Comparison of ENCODE assay signal across 11 mouse cellular contexts in genomic region chr10:87016151-87016692, GRCm38 (mm10). TPM values are rescaled to one million over a fixed set of nuclear protein-coding genes. Genes with fewer than 3 reads are reported as not detected.
DNase-seq lines count a peak whose midpoint lies in the region; ATAC-seq and TF ChIP-seq lines count a peak whose summit lies in the region.
"Had no signal": no experiment of that assay in that cellular context is flagged by ENCODE, and none has a peak within 500 bp of the region (broad histone marks: within the 10 kb centered on the region; RNA-seq: fewer than 3 reads in every experiment).

No protein-coding gene starts in this region.

- no peak overlapping the region for H3K4me3 ChIP-seq in heart, embryonic 15.5 days
- H3K4me3 ChIP-seq in MEL (ENCODE audit: control insufficient read depth in 1 of 2, insufficient read depth in 1 of 2, low read depth in 2 of 2, low read length in 2 of 2), result peak overlapping the region; percentile 36 to 45; a peak in 3 of 4 replicates
- H3K4me3 ChIP-seq in forebrain, embryonic 14.5 days (ENCODE audit: low read depth, low read length), result no peak overlapping the region
- no peak overlapping the region for H3K4me3 ChIP-seq in midbrain, embryonic 12.5 days

- H3K27me3 ChIP-seq in heart, embryonic 15.5 days, result 0 out of 2 replicates have a peak, but pooled peaks cover 1% of the 10 kb centered on the region
- no peaks in the 10 kb centered on the region for H3K27me3 ChIP-seq in MEL (ENCODE audit: control insufficient read depth in 1 of 2, insufficient read depth in 2 of 2, low read length in 2 of 2)
- H3K27me3 ChIP-seq in forebrain, embryonic 14.5 days (replicated peaks; ENCODE audit: control insufficient read depth, insufficient read depth, low read length), result no peaks in the 10 kb centered on the region
- 0 out of 2 replicates have a peak, but pooled peaks cover 6% of the 10 kb centered on the region for H3K27me3 ChIP-seq in midbrain, embryonic 12.5 days

- TF ChIP-seq RAD21 in MEL (IDR thresholded peaks at IDR 0.05; ENCODE audit: low read depth, low read length), result no peak

- 39% methylated on average over 9 of the region's 9 CpGs for WGBS in heart, embryonic 15.5 days
- WGBS in forebrain, embryonic 14.5 days, result 9% methylated on average over 9 of the region's 9 CpGs
- 22% methylated on average over 9 of the region's 9 CpGs for WGBS in midbrain, embryonic 12.5 days

- no peak for TF ChIP-seq CTCF in MEL (IDR thresholded peaks at IDR 0.05 in 2 of 3, conservative IDR thresholded peaks at IDR 0.05 in 1 of 3; ENCODE audit: control insufficient read depth in 1 of 3, insufficient read depth in 1 of 3, low read depth in 2 of 3, low read length in 3 of 3, poor library complexity in 1 of 3, severe bottlenecking in 1 of 3)

- TF ChIP-seq POLR2A in MEL (IDR thresholded peaks at IDR 0.05; ENCODE audit: control insufficient read depth in 1 of 2, insufficient read depth in 1 of 2, low read depth in 1 of 2, low read length in 2 of 2, poor library complexity in 1 of 2), result no peak

- H3K36me3 ChIP-seq in heart, embryonic 15.5 days, result no peaks in the 10 kb centered on the region
- H3K36me3 ChIP-seq in MEL (ENCODE audit: control insufficient read depth in 1 of 2, insufficient read depth in 2 of 2, low read length in 2 of 2), result no peaks in the 10 kb centered on the region; a peak in 1 of 4 replicates
- no peaks in the 10 kb centered on the region for H3K36me3 ChIP-seq in forebrain, embryonic 14.5 days (ENCODE audit: control insufficient read depth, insufficient read depth, low read length)
- no peaks in the 10 kb centered on the region for H3K36me3 ChIP-seq in midbrain, embryonic 12.5 days

- H3K9ac ChIP-seq in heart, embryonic 15.5 days, result no peak overlapping the region
- H3K9ac ChIP-seq in MEL (ENCODE audit: control insufficient read depth, low read depth, low read length, poor library complexity, severe bottlenecking), result peak overlapping the region; percentile 51
- H3K9ac ChIP-seq in forebrain, embryonic 14.5 days (ENCODE audit: low read length), result no peak overlapping the region
- no peak overlapping the region for H3K9ac ChIP-seq in midbrain, embryonic 12.5 days (replicated peaks)

- no peak overlapping the region for H3K27ac ChIP-seq in heart, embryonic 15.5 days
- peak overlapping the region; percentile 16; the same call in 1 of the 2 replicates for H3K27ac ChIP-seq in MEL (ENCODE audit: control insufficient read depth, low read depth, low read length)
- no peak overlapping the region for H3K27ac ChIP-seq in forebrain, embryonic 14.5 days (ENCODE audit: low read depth, low read length)
- no peak overlapping the region; the same call in 1 of the 2 replicates for H3K27ac ChIP-seq in midbrain, embryonic 12.5 days (replicated peaks)

- intact Hi-C loops in left cerebral cortex, postnatal 4 days (cut with DNase I), result no loop called here

- H3K9me3 ChIP-seq in heart, embryonic 15.5 days (replicated peaks), result no peaks in the 10 kb centered on the region
- H3K9me3 ChIP-seq in MEL (replicated peaks; ENCODE audit: insufficient read depth, low read length), result no peaks in the 10 kb centered on the region
- no peaks in the 10 kb centered on the region for H3K9me3 ChIP-seq in forebrain, embryonic 14.5 days (replicated peaks; ENCODE audit: control insufficient read depth, low read length)
- no peaks in the 10 kb centered on the region for H3K9me3 ChIP-seq in midbrain, embryonic 12.5 days

- H3K4me2 ChIP-seq in heart, embryonic 15.5 days, result no peak overlapping the region
- no peak overlapping the region for H3K4me2 ChIP-seq in forebrain, embryonic 14.5 days (ENCODE audit: low read length)
- no peak overlapping the region for H3K4me2 ChIP-seq in midbrain, embryonic 12.5 days (replicated peaks)

- ATAC-seq in heart, embryonic 15.5 days (replicated peaks; ENCODE audit: insufficient number of reproducible peaks, insufficient read depth, low FRiP score, low read depth), result 0 out of 2 replicates have a peak, but pooled peaks have one; percentile 38
- ATAC-seq in forebrain, embryonic 14.5 days, result peak; percentile 40
- ATAC-seq in midbrain, embryonic 12.5 days (ENCODE audit: low FRiP score, low read depth), result peak; percentile 86
- ATAC-seq in erythroblast, adult 5-6 weeks (replicated peaks; ENCODE audit: low FRiP score, poor library complexity, severe bottlenecking), result no peak

- no peak for TF ChIP-seq EP300 in MEL (IDR thresholded peaks at IDR 0.05; ENCODE audit: low read depth in 1 of 2, low read length in 2 of 2)

- peaks cover 14% of the 10 kb centered on the region for H3K4me1 ChIP-seq in heart, embryonic 15.5 days (replicated peaks)
- no peaks in the 10 kb centered on the region for H3K4me1 ChIP-seq in MEL (ENCODE audit: control insufficient read depth in 1 of 2, insufficient read depth in 2 of 2, low read length in 2 of 2)
- H3K4me1 ChIP-seq in forebrain, embryonic 14.5 days (ENCODE audit: control insufficient read depth, insufficient read depth, low read length), result peaks cover 6% of the 10 kb centered on the region
- H3K4me1 ChIP-seq in midbrain, embryonic 12.5 days, result peaks cover 19% of the 10 kb centered on the region

- no peaks in the 10 kb centered on the region for H3K79me2 ChIP-seq in MEL (ENCODE audit: control insufficient read depth, insufficient read depth, low read length, poor library complexity)

- no peak for DNase-seq in heart, adult 18-20 months
- peak; percentile 65 for DNase-seq in MEL (ENCODE audit: low read depth, low spot score)
- peak; percentile 33 for DNase-seq in forebrain, embryonic 14.5 days (ENCODE audit: low spot score)
- DNase-seq in adrenal gland, postnatal 10 days, result no peak
- DNase-seq in left cerebral cortex, postnatal 4 days, result no peak
- DNase-seq: gastrocnemius, postnatal 36 days had no signal

TF ChIP-seq in MEL, 35 proteins besides CTCF, POLR2A, EP300 and RAD21:
- TF ChIP-seq E2F4 (IDR thresholded peaks at IDR 0.05; ENCODE audit: borderline replicate concordance, low read depth, low read length), result no peak
- peak; percentile 92 for TF ChIP-seq USF1 (IDR thresholded peaks at IDR 0.05; ENCODE audit: low read depth, low read length)
- peak; percentile 63; the same call in 1 of the 2 replicates for TF ChIP-seq MYC (IDR thresholded peaks at IDR 0.05; ENCODE audit: low read depth, low read length)
- TF ChIP-seq MEF2A (IDR thresholded peaks at IDR 0.05; ENCODE audit: extremely low read depth, insufficient replicate concordance, low read depth, low read length, poor library complexity, severe bottlenecking), result no peak
- no peak for TF ChIP-seq JUND (IDR thresholded peaks at IDR 0.05; ENCODE audit: low read depth, low read length)
- peak; percentile 80 for TF ChIP-seq BHLHE40 (IDR thresholded peaks at IDR 0.05; ENCODE audit: borderline replicate concordance, low read depth, low read length)
- TF ChIP-seq POLR2AphosphoS2 (IDR thresholded peaks at IDR 0.05; ENCODE audit: low read length), result no peak
- peak; percentile 87 for TF ChIP-seq MAX (IDR thresholded peaks at IDR 0.05; ENCODE audit: low read length)
- TF ChIP-seq ZMIZ1 (IDR thresholded peaks at IDR 0.05; ENCODE audit: low read depth, low read length), result no peak
- peak; percentile 21; the same call in 1 of the 2 replicates for TF ChIP-seq ETS1 (IDR thresholded peaks at IDR 0.05; ENCODE audit: low read depth, low read length)
- TF ChIP-seq GATA1 (IDR thresholded peaks at IDR 0.05; ENCODE audit: low read depth, low read length), result no peak
- TF ChIP-seq USF2 (IDR thresholded peaks at IDR 0.05; ENCODE audit: borderline replicate concordance in 1 of 2, insufficient read depth in 1 of 2, low read depth in 1 of 2, low read length in 2 of 2), result peak; percentile 27 to 75; a peak in 3 of 4 replicates
- no peak for TF ChIP-seq MAZ (IDR thresholded peaks at IDR 0.05; ENCODE audit: low read depth, low read length)
- TF ChIP-seq MXI1 (IDR thresholded peaks at IDR 0.05; ENCODE audit: low read depth, low read length), result no peak; the same call in 1 of the 2 replicates

RNA-seq across cellular contexts. Expression of gene Stab2, which starts 8.4 kb away (rescaled TPM):
- polyA plus RNA-seq in heart, embryonic 15.5 days (2015; fragmentation: Nextera tagmentation; extraction: Ambion mirVana), result 0.98 and 0.99 TPM in 2 replicates
- total RNA-seq in heart, adult 18-20 months (2021), result 1 to 10 TPM in 1 of 2 experiments, under 1 TPM in 1; 0.25 to 1.9 TPM
- total RNA-seq in MEL (2012; rRNA removed), result 0.73 and 1.4 TPM in 2 replicates
- polyA plus RNA-seq in MEL (2012; ENCODE audit: insufficient read depth in 1 of 2, insufficient read length in 2 of 2, low read depth in 1 of 2, low replicate concordance in 2 of 2, missing spikeins in 1 of 2), result 1 to 10 TPM in 1 of 2 experiments, not detected in 1; 5.1 TPM
- 0.25 and 0.32 TPM in 2 replicates for polyA plus RNA-seq in forebrain, embryonic 14.5 days (2014; fragmentation: Nextera tagmentation; extraction: Ambion mirVana)
- polyA plus RNA-seq in midbrain, embryonic 12.5 days (2016; fragmentation: Nextera tagmentation; extraction: Ambion mirVana), result 0.04 and 0.12 TPM in 2 replicates
- total RNA-seq in adrenal gland, postnatal 10 days (2021), result 10 to 100 TPM; 16.2 to 22.3 TPM
- total RNA-seq in erythroblast, adult 5-6 weeks (2015; ENCODE audit: low replicate concordance), result 2.1 and 6.5 TPM in 2 replicates
- 1.5 and 2.0 TPM in 2 replicates for total RNA-seq in erythroblast, adult 5-6 weeks (2017; ENCODE audit: low replicate concordance)
- total RNA-seq in left cerebral cortex, postnatal 4 days (2021), result under 1 TPM; 0.62 to 0.91 TPM

RNA-seq across cellular contexts. Expression of gene 1700113H08Rik, which starts 41.6 kb away (rescaled TPM):
- polyA plus RNA-seq in heart, embryonic 15.5 days (2015; fragmentation: Nextera tagmentation; extraction: Ambion mirVana), result 0.18 TPM in 1 of 2 replicates, not detected in the other
- under 1 TPM in 1 of 2 experiments, not detected in 1; 0.55 TPM for total RNA-seq in heart, adult 18-20 months (2021)
- not detected in 2 replicates for total RNA-seq in MEL (2012; rRNA removed)
- polyA plus RNA-seq in MEL (2012; ENCODE audit: insufficient read depth in 1 of 2, insufficient read length in 2 of 2, low read depth in 1 of 2, low replicate concordance in 2 of 2, missing spikeins in 1 of 2), result not detected
- polyA plus RNA-seq in forebrain, embryonic 14.5 days (2014; fragmentation: Nextera tagmentation; extraction: Ambion mirVana), result not detected in 2 replicates
- polyA plus RNA-seq in midbrain, embryonic 12.5 days (2016; fragmentation: Nextera tagmentation; extraction: Ambion mirVana), result 0.22 and 0.56 TPM in 2 replicates
- total RNA-seq in adrenal gland, postnatal 10 days (2021), result under 1 TPM; 0.36 to 0.42 TPM
- total RNA-seq in erythroblast, adult 5-6 weeks (2015; ENCODE audit: low replicate concordance), result 4.8 TPM in 1 of 2 replicates, not detected in the other
- total RNA-seq in erythroblast, adult 5-6 weeks (2017; ENCODE audit: low replicate concordance), result not detected in 2 replicates
- not detected for total RNA-seq in left cerebral cortex, postnatal 4 days (2021)
- polyA plus RNA-seq: liver, embryonic 16.5 days; small intestine, adult 2 months had no signal

Comparison
In these comparisons a context has a peak if more than half of its experiments do, and no peak if none do; other contexts are left out.
1. H3K4me3 ChIP-seq: peak in MEL (2 of 2); none in heart, embryonic 15.5 days (single experiment), forebrain, embryonic 14.5 days (single experiment) and midbrain, embryonic 12.5 days (single experiment).
2. DNase-seq: peak in MEL (single experiment) and forebrain, embryonic 14.5 days (single experiment); none in heart, adult 18-20 months (0 of 2), adrenal gland, postnatal 10 days (single experiment) and left cerebral cortex, postnatal 4 days (single experiment).